Mouse (Mus musculus) right cerebral cortex, postnatal 14 days (tissue): ENCODE results near the gene Adam17.

Experiments
- DNase-seq: peaks from one replicate; pipeline ENCODE4 v3.0.0; 2022

Adam17 gene

DNA sequence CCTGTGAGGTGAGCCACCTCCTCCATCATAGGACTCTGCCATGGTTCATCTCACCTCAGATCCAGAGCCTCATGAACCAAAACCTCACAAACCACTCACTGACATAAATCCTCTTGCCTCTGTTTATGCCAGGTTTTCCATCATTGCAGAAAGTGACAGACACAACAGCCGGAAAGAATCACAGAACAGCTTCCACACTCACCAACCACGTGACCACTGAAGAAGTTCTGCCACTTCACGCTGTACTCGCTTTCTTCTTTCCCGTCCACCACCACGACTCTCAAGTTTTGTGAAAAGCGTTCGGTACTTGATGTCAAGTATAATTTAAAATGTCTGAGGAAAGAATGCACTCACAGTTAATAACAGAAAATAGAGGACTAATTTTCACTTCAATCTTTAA, 19.8 kb downstream of the Adam17 start:
- DNase-seq: no peak

DNA sequence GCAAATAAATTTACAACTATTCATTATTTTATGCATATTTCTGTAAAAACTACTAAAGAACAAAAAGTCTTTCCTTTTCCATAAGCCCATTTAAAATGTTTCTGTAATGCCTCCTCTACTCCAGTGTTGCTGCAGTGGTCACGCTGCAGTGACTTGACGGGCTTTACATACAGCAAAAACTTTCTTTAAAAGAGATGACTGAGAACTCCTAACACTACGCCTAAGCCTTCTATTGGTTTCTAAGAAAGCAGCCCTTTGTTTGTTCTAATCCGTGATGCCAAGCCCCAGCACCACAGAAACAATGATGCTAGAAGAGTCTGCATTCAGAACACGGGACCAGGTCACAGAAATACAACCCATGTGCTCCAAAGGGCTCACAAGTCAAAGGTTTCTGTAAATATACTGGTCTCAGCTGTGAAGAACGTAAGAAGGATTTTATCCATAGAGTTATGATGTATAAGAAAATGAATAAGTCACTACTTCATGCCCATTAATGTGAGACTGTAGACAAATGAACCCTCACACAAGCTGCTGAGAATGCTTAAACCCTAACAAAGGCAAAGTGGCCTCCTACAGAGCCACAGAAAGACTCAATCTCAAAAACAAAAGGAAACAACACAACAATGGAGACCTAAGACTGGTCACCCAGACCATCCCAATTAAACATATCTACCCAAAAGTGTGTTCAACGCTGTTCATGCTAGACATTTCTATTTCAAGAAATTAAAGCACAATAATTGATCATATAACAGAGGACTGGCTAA, 23.1 kb downstream of the Adam17 start:
- no peak for DNase-seq

DNA sequence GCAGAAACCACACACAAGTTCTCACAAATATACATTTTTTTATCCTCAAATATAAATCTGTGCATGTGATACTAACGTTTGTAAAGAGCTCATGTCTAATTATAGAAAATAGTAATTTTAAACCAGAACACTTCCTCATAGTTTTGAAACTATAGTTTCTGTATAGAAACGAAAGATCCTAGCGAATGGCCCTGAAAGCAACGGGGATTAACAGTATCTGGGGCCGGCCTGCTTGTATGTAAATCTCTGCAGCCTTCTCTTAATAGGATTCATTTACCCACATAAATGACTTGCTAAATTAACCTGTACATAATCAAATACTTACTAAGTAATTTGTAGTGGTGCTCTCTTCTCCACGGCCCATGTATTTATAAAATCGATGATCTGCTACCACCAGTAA, 26.5 kb downstream of the Adam17 start:
- DNase-seq: no peak

DNA sequence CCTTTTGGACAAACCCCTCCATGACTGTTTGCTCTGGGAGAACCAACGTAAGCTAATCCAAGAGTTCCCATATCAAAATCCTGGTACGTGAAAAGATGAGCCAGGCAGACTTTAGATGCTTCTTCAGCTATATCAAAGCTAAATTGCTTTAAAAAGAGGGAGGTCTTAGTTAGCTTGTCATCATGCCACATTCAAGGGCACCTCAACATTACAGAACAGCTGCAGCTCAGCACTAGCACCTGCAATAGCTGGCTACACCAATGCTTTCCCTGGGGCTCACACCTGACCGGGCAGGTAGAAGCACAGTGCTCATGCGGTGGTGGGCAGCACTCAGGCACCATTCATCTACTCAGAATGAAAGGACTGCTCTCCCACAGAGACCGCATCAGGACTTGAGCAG, 32.8 kb downstream of the Adam17 start:
- no peak for DNase-seq

DNA sequence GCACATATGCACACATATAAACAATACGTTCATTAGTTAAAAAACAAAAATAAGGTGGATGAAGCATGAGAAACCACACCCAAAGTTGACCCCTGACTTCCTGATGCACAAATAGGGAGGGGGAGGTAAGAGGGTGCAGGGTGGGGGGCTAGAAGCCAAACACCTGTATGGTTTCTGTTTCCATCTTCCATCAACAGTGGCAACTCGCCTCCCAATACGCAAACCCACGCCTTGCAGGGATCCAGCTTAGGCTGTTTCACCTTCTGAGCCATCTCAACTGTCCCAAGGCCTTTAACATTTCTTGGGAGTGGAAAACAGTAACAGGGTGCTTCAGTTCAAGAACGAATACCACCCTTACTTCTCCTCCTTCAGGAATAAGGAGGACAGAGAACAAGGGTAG, 36.3 kb downstream of the Adam17 start:
- no peak for DNase-seq

DNA sequence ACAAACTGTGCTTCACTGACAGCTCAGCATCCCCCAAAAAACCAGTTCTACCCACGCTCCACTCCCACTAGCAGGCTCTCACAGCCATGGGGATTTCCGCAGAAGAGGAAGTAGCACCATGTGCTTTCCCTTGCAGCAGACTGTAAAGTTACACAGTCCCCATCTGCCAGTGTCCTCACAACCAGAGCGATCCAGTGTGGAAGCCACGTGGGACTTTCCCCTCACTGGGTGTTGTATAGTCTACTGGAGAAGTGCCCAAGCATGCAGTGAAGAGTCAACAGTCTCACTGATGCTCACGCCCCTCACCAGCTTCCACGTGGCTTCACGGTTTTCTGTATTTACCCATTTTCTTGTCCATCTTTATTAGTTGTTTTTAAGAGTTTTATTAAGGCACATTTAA, 37.6 kb downstream of the Adam17 start:
- peak; percentile 29 for DNase-seq

DNA sequence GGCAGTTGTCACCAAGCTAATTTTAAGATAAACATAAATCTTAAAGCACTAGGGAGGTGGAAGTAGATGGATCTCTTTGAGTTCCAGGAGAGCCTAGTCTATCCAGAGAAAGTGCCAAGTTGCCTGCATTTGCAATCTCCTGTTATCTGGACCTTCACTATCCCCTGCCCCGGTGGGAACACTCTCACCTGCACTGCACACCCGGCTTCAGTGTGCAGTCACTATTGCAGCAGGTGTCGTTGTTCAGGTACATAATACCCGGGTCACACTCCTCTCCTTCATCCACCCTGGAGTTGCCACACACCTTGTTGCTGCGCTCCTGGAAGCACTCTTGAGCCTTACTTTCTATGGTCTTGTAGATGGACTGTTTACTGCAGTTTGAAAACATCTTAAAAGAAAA, 39.7 kb downstream of the Adam17 start:
- no peak for DNase-seq

DNA sequence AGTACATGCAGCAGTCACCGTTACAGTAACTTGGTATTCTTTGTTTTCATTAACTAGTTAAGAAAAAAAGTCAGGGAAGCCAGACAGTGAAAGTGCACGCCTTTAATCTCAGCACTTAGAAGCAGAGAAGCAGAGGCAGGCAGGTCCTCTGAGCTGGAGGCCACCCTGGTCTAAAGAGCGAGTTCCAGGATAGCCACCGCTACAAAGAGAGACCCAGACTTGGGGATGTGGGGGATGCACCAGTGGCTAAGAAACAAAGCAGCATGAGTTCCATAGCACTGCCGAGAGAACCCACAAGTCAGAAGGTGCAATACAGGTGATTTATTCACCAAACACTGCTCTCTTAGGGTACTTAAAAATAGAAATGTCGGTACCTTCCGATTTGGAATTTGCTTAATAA, 40.4 kb downstream of the Adam17 start:
- no peak for DNase-seq

DNA sequence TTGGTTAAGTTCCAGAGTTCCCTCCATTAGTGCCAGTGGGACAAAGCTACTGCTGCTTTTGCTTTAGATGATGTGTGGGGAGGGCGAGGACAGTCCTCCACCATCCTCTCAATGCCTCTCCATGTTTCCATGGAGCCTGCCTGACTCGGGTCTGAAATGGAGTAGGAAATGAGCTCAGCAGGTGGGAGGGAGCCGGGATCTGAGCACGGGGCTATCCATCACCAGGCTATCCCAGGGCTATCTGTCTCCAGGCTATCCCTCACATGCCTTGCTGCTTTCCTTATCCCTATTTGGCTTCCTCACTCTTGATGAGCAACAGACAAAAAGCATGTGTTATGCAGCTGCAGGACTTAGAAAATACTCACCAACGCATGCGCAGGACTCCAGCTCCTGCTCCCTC, 41.7 kb downstream of the Adam17 start:
- DNase-seq: no peak

DNA sequence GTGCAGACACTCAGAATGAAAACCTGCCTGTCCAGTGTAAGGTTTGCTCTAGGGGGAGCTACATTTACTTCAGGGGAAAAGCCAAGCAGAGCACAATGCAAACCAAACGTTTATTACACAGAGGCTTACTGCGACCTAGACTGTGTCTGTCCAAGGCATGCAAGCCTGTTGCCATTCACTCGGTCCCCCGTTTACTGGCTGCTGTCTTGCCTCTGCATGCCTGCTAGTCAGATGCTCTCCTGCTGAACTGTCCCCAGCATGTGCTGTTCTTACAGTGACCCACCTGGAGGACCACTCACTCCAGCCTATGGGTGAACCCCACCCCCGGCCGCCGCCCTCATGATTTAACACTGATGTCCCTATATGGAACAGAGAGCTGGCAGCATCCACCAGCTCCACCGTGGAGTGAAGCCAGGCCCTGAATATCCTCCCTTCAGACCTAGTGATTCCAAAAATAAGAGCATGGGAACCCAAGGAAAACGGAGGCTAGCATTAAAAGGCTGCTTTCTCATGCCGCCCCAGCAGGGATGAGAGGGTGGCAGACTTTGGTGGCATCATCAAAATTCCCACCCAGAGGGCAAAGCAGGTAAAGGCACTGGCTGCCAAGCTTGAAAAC, 42.4 kb downstream of the Adam17 start:
- DNase-seq: peak; percentile 49

DNA sequence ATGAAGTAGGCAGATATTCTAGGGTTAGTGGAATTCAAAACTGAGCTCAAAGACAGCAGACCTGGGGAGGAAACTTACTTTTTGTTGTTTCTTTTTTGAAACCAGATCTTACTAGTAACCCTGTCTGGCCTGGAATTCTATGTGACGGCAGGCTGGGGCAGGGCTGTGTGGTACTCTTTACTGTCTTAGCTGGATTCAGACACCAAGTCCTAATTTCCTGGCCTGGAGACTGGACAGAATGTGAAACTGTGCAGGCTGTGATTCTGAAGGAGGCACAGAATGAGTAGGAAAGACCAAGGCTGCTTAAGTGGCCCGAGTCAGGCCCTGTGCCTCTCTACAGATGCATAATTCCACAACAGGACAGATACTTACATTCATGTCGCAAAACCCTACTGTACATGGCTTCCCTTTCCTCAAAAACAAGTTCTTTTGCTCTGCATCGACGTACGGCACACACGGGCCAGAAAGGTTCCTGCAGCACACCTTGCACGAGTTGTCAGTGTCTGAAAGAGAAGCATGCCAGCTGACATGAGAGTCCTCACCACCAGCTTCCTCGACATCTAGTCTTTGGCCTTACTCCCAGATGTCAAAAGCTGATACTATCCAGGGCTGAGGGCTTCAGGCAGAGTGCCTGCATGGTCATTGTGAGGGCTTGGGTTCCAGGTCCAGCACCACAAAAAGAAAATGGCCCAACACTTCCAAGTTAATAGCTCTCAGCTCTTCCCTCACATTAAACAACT, 43.6 kb downstream of the Adam17 start:
- no peak for DNase-seq

DNA sequence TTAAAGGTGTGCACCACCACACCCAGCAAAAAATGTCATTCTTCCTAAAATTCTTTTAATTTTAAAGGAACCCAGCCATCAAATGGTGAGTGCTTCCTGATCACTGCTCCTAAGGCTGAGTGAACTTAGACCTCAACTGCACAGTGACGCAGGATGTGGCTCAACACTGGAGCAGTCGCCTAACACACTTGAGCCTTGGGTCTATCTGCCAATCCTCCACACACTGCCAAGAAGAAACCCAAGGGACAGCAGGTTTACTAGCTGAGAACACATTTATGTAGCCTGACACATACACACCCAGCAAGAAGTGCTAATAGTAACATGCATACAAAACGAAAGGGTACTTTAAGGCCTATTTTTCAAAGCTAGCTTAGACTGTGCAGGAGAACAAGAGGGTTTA, 47.1 kb downstream of the Adam17 start:
- DNase-seq: no peak

DNA sequence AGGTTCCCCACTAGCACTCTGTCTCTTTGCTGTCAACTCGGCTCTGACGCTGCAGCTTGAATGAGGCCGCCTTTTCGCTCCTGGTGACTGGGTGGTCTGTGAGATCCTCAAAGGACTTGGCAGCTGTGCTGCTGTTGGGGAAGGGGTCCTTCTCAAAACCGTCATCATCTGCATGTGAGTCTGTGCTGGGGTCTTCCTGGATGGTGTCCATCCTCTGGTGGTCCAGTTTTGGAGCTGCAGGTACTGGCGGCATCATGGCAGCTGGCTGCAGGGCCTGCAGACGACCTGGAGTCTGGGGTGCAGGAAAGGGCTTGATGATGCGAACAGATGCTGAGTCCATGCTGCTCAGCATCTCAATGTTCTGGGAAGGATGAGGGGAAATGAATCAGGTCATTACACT, 48.2 kb downstream of the Adam17 start:
- DNase-seq: no peak

DNA sequence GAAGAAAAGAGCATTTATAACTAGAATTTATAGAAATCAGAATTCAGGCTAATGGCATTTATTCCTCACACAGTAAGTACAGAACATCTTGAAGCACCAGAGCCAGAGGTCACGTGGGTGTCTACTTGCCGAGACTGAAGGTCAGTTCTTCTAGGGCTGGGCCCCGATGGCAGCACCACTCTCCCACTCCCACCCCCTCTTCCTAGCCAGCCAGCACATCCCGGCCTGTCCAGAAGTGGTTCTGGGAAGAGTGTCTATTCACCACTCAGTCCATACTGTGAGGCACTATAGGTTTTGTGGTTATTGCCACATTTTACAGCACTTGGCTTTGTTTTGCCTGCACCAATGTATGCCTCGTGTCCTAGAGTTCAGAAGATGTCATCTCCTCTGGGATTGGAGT, 49.3 kb downstream of the Adam17 start:
- no peak for DNase-seq

DNA sequence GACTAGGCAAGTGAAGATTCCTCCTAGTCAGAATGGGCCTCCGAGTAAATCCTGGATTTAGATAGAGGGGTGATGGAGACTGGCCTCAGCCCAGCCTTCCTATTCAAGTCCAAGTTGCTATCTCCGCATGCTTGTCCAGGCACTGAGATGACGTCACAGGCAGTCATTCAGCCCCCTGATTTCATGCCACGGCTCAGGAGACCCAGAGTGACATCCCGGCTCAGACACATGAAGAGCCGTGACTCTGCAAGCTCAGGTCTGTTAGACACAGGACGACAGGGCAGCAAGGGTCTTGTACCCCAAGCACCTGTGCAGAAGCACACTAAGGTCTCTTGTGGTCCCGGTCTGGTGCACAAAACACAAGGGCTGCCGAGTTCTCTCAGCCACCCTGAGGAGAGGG, 50.6 kb downstream of the Adam17 start:
- no peak for DNase-seq

DNA sequence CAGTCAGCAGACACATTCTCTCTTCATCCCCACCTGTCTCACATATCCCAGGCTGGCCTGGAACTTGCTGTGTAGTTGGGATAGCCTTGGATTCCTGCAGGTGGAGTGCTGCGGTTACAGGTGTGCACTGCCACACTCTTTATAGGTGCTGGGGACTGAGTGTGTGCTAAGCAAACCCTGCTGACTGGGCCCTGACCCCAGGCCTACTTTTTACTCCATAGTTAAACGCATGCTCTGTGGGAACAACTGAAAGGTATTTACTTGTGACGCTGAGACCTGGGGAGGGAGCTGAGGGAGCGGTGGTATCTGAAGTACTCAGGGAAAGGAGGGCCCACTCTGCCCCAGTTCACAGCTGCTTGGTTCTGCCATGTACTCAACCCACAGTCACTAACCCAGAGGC, 51.1 kb downstream of the Adam17 start:
- no peak for DNase-seq

DNA sequence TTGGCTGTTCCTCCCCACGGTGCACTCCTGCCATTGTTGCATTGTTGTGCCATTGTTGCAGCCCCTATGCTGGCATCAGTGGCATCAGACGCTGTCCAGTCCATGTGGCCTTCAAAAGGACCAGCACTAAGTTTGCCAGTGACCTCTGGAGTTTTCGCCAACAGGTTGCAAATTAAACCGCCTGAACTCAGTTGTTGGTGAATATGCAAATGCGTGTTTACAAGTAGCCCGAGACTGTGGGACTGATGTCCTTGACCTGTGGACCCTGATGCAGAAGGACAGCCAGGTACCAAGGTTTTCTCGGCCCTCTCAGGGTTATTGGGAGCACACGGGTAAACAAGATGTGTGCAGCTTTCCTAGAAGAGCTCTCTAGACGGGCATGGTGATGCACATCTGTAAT, 52.3 kb downstream of the Adam17 start:
- DNase-seq: no peak

DNA sequence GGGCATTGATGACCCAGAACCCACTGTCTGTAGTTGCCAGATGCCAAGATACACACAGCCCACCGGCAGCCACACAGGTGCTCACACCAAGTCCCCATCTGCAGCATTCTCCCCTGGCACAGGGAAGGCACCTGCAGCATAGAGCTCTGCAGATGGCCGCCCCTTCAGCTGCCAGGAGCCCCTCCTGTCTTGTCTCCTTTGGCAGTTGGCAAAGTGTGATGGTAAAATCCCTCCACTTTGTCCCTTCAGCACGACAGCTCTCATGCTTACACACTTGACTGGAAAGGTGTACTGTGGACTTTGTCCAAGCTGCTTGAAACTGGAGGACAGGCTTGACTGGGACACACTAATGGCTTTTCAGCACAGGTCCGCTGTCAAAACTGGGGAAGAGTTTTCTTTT, 53.1 kb downstream of the Adam17 start:
- no peak for DNase-seq

DNA sequence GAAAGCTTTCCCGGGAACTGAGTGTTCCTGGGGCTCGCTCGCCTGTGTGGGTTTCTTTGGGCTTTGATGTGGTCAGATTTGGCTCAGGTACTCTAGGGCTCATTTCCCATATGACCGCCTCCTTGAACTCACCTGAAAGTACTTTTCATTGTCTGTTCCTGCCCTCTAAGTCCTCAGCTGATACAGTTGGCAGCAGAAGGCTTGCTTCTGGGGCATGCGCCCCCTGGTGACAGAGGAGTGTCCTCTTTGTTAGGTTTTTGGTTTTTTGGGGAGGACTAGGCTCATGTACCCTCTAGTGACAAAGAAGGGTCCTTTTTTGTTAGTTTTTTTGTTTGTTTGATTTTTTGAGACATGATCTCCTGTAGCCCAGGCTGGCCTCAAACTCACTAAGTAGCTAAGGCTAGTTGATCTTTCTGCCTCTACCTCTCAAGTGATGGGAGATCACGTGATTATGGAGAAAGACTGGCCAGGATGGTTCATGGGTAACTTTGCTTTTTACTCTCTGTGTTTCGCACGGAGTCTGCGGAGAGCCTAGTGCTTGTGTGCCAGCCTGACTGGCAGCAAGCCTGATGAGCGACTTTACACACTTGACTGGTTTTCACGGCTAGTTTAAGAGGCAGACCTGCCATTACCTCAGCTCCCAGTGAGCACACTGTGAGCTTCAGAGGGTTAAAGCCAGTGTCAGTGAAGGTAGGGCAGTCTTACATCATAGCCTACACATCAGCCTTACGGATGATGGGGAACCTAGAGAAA, 55.1 kb downstream of the Adam17 start:
- DNase-seq: peak; percentile 69

DNA sequence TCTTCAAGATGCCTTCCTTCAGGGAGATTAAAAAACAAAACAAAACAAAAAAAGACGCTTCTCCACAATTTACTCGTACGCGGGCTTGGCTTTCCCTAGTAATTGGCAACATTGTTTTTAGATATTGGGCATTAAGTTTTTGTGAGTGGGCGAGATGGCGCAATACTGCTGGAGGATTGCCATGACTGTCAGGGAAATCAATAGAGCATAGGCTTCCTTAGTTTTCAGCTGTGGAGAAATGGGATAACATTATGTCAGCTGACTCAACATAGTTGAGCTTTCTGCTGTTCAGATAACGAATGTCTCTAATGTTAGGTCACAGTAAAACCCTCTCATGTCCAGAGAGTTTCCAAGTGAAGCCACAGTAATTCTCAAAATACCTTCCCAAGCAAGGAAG, 56.6 kb downstream of the Adam17 start:
- no peak for DNase-seq

DNA sequence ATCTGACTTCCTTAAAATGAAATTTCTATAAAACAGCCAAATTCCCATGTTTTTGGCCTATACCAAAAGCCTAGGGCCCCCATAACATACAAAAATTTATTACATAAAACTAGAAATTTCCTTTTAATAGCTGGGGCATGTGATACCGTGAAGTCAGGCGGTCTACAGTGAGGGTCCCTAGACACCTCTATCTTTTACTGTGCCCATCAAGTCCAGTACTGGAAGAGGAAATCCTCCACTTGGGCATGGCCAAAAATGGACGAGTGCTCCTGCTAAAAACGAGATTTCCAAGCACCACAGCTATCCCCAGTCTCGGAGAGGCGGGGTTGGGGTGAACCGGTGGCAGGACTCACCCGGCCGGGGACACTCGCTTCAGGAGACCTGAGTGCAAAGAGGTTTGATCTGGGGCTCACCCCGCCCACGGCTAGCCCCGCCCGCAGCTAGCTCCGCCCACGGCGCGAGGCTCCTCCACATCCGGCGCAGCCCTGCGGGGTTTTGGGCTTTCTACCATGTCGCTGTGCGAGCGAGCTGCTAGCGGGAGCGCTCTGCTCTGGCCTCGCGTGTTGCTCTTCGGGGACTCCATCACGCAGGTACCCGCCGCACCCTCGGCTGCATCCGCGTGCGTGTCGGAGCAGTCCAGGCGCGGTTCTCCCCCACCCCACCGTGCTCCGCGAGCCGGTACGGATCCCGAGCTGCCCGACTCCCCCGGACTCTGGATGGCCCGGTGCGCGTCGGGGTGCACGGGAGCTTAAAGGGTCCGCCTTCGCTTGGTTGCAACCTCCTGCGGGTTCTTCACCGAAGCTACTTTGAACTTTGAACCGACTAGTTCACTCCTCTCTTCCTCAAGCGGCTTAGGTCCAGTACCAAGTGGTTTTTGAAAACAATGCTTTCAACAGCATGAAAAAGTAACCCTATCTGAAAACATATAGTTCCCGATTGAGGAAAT, 57.2 kb downstream of the Adam17 start, which contains the start of gene Iah1:
Iah1 (plus strand) TSS at position 467 of the 946 bp plus-strand sequence.
- DNase-seq: peak; percentile 75

DNA sequence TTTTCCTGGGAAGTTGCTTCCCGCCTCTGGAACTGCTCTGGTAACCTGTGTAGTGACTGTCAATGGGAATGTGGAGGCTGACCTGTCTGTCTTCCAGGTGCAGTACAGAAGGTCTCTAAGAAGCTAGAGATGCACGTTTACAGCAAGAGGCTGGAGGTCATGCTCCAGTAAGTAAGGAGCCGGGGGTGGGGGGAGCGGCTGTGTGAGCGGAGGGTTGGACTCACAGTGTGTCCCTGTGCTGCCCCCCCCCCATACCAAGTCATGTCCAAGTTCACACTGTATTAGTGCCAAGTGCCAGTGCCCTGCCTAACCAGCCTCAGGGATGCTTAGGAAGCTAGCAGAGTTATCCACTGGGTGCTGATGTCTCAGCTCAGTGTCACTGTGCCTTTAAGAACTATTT, 61.2 kb downstream of the Adam17 start:
- DNase-seq: no peak
